Mouse (Mus musculus): Measurements from ENCODE around the gene Tbc1d22b.

Gene Tbc1d22b

DNA sequence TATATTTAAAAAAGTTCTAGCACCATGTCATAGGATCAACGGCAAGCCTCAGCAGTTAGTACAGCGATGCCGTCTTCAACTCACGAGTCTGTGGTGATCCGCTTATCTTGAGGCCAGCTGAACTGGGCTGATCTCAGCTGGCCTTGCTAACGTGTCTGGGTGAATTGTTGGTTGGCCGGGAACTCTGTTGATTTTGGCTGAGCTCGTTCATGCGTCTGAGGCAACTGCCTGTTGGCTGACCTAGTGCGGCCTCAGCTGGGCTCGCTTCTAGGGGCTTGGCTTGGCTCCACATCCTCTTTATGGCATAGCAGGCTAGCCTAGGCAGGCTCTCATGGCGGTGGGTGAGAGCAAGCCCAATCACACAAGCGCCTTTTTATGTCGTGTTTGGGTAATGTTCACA, 8.2 kb upstream of the Tbc1d22b start:
- DNase-seq (ENCODE audit: low spot score in 2 of 2) = no peak

DNA sequence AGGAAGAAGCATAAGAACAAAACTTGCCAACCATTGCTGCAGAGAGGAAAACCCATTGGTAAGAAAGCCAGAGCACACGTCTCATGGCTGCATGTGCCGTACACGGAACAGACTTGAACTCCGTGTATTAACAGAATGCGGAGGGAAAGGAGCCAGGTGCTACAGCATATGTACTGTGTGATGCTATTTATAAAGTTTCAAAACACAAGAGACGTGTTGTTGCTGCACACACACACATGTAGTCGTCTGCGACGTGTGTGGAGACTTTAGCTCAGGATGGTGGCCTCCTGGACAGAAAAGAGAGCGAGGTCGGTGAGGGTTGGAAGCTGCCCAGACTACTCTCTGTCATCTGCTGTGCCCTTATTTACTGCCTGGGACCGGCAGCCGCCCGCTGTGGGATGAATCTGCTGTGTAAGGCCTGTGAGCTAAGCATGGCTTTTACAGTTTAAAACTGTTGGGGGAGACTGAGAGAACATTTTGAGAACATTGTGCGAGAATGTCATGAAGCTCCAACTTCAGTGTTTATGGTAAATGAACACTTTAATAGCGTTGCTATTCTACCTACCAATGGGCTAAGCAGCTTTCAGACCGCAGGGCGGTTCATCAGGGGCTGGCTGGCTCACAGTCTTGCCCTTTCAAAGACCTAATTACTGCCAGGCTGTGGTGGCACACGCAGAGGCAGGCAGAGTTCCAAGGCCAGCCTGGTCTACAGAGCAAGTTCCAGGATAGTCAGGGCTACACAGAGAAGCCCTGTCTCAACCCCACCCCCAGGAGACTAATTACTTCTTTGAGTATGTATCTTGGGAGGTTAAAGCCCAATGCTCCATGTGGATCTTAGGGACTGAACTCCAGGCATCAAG, 6.5 kb upstream of the Tbc1d22b start:
- DNase-seq (ENCODE audit: low spot score in 2 of 2) = no peak

DNA sequence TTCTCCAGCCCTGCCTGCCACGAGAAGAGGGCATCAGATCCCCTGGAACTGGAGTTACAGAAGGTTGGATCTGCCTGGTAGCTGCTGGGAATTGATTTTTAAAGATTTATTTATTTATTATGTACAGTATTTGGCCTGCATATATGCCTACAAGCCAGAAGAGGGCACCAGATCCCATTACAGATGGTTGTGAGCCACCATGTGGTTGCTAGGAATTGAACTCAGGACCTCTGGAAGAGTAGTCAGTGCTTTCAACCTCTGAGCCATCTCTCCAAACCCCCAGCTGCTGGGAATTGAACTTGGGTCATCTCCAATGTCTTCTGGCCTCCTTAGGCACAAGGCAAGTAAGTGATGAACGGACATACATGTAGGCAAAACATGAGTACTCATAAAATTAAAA, 5.5 kb upstream of the Tbc1d22b start:
- no peak for DNase-seq (ENCODE audit: low spot score in 2 of 2)

DNA sequence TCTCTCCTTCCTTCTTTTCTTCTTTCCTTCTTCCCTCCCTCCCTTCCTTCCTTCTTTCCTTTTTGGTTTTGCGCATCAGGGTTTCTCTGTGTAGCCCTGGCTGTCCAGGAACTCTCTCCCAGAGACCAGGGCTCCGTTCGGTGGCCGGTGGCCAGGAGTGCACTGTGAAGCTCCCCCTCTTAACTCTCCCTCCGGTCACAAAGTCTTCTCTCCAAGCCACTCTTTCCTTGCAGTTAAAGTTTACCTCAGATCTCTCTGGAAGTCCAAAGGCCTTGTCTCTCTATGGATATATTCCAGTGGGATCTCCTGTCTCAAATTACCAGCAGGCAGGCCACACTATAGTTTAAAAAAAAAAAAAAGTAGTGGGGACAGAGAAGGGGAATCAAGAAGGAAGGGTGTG, 4.3 kb upstream of the Tbc1d22b start:
- DNase-seq (ENCODE audit: low spot score in 2 of 2) = no peak

DNA sequence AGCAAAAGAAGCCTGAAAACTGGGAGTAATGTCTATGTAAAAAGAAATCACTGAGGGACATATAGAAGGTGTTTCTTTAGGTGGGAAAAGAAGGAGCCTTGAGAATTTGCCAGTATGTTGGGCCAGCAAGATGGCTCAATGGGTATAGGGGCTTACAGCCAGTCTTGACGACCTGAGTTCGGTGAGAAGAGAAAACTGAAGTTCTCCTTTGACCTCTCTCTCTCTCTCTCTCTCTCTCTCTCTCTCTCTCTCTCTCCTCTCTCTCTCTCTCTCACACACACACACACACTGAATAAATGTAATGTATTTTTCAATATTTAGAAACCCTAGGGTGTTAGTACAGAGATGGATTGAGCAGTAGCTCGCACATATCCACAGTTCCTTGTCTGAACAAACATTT, 1.1 kb upstream of the Tbc1d22b start:
- DNase-seq (ENCODE audit: low spot score in 2 of 2) = no peak

DNA sequence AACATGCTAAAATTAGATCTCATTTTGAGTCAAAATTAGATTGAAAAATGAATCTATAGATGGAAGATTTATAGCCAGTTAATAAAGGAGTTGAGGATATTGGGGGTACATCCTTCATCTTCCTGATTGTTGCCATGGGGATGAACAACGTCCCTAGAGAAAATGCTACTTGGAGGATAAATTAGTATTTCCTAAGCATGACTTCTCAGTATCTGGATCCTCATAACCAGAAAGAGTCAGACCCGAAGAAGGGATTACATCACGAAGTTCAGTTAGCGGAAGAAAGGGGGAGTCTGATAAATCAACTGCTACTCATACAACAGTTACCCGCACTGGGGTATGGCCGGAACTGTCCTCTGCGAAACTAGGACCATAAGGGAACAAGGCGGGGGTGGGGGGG, 591 bp upstream of the Tbc1d22b start:
- no peak for DNase-seq (ENCODE audit: low spot score in 2 of 2)

DNA sequence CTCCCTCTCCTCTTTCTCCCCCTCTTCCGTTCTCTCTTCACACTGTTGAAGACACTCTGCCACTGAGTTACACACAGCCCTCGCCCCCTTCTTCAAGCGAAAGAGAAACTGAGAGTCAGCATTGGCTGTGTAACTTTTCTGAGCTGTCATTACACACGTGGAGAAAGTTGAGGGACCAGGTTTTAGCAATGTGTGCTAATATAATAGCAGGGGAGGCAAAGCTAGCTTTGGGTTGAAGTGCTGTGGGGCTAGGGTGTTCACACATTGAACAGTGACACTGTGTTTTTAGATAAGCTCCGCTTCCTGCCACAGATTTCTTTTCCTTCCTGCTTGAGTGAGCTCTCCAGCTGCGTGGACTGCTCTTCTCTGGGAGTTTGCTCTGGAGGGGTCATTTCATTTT, 1.4 kb downstream of the Tbc1d22b start:
- no peak for DNase-seq (ENCODE audit: low spot score in 2 of 2)

DNA sequence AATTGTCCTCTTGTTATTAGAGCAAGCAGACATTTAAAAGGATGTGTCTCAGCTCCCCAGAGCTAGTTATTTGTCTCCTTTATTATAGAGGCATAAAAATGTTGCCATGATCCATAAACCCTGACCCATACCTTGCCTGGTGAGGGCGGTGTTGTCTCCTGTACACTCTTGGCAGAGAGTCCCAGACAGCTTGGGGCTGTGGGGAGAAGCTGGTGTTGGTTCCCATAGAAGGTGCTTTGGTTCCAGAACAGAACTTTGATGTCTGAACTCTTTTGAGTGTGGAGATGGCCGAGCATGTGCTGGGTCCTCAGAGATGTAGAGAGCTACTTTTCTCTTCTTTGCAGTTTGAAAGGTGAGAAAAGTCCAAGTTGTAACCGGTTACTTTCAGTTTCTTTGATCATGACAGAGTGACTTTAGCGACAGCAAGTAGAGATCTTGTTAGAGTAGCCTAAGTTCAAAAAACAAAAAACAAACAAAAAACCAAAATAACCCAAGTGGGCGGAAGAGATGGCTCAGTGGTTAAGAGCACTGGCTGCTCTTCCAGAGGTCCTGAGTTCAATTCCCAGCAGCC, 2.7 kb downstream of the Tbc1d22b start, which contains the start of gene Tmem217:
Tmem217 (minus strand) TSS at position 224 of the 571 bp plus-strand sequence.
- no peak for DNase-seq (ENCODE audit: low spot score in 2 of 2)

DNA sequence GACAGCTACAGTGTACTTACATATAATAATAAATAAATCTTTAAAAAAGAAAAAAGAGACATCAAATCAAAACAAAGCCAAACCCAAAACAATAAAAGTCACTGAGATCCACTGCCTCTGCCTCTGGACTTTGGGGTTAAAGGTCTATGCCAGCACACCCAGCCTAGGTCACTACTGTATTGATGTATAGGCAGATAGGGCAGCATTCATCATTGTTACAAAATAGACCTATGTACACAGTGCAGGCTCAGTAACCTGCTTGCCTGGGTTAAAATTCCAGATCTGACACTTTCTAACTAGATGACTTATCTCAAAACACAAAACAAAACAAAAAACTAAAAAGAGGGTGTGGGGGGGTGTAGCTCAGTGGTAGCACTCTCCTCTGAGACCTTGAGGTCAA, 4.6 kb downstream of the Tbc1d22b start:
- no peak for DNase-seq (ENCODE audit: low spot score in 2 of 2)

DNA sequence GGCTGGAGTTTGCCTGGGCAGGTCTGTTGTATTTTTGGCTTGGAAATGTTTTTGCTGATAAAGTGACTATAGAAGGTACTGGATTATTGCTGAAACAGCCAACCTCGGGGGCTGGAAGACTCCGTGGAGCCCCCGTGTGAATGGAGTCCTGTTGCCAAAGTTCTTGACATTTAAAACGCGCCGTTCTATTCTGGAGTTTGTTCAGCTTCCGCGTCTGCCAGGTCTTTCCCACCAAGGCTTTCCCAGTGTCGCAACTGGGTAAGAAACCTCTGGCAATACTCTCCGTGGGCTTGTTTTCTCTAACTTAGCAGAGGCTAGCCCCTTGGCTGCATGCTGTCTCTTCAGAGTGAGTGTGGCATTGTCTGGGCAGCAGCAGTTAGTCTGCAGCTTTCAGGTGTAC, 6.9 kb downstream of the Tbc1d22b start:
- DNase-seq (ENCODE audit: low spot score in 2 of 2) = no peak

DNA sequence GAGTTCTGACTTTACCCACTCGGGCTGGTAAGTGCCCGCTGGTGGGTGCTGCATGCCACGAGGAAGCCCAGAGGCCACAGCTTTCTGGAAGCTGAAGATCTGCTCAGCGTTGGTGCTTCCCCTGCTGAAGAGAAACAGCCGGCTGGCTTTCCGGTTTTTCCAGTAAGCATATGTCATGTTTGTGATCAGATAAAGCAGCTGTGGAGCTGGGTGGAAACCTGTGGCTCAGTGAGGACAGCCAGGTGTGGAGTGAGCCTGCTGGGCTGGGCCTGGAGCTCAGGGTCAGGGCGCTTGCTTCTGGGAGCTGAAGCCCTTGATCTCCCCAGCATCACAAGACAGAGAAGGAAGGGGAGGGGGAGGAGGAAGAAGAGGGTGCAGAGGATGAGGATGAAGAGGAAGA, 7.3 kb downstream of the Tbc1d22b start:
- no peak for DNase-seq (ENCODE audit: low spot score in 2 of 2)

DNA sequence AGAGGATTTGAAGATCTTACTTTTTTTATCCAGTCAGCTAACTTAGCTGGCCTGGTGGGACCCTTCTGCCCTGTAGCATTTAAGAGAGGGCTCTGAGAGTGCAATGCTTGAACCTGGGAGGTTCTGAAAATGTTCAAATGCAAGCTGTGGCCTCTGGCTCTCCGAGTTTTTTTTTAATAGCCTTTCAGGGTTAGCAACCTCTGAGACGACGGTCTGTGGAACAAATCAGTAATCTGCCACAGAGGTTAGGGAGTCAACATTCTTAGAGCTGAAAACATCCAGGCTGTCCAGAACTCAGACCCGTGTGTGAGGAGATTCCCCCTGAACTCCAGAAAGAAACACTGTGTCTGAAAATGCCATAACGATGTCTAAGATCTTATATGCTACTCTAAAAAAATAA, 8.9 kb downstream of the Tbc1d22b start:
- DNase-seq (ENCODE audit: low spot score in 2 of 2) = no peak

DNA sequence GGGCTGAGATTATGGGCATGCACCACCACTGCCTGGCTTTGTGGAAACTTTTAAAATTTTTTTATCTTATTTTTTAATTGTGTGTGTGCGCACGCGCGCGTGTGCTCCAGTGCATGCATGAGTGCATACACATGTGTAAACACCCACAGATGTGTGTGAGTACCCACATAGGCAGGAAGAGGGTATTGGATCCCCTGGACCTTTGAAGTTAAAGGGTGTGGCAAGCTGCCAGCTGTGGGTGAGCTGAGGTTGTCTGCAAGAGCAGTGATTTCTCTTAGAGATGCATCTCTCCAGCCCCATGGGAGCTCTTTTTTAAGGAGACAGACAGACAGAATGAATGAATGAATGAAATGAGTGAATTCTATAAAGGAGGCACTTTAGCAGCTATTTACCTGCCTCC, 15.9 kb downstream of the Tbc1d22b start:
- no peak for DNase-seq (ENCODE audit: low spot score in 2 of 2)

DNA sequence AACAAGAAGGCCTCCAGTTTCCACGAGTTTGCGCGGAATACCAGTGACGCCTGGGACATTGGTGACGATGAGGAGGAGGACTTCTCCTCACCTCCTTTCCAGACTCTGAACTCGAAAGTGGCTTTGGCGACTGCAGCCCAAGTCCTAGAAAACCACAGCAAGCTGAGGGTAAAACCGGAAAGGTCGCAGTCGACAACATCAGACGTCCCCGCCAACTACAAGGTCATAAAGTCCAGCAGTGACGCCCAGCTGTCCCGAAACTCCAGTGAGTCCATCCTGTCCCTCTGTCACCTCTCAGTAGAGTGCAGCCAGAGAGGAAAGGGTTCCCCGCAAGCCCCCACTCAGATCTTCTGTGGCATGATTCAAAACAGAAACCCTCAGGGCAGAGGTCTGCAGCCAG, 18.9 kb downstream of the Tbc1d22b start:
- no peak for DNase-seq (ENCODE audit: low spot score in 2 of 2)

DNA sequence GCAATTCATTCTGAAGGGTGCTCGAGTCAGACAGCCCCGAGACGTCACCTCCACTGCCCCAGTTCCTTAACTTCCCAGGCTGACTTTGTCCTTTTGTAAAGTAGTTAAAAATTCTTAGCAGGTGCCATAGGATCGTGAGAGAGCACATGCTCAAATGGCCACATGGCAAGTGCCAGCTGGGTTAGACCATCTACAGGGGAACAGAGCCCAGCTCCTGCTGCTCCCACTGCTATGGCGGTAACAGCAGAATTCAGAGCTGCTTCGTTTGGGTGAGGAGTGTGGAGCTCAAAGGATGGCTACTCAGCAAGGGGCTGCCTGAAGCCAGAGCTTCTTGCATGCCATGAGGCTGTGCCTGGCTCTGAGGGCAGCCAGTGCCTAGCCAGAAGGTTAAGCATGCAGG, 20.2 kb downstream of the Tbc1d22b start:
- DNase-seq (ENCODE audit: low spot score in 2 of 2) = no peak

DNA sequence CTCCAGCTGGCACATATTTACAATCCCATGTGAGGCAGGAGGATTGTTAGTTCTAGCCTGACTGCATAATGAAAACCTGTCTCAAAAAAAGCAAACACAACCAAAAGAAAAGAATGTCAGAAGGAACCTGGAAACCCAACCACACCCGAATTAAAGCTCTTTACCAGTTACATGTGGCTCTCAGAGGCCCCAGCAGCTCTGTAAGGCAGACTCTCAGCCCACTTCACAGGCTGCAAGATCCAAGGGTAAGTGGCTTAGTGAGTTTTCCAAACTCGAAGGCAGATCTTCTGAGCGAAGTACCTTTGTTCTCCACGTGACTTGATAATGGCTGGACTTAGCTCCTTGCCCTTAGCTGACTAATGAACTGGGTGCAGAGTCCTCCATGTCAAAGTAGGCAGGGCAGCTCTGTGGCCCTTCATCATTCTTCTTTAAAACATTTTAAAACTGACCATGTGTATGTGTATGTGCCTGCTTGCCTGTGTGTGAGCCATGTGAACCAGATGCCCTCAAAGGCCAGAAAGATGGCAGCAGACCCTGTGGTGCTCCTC, 30.1 kb downstream of the Tbc1d22b start:
- DNase-seq (ENCODE audit: low spot score in 2 of 2) = no peak

DNA sequence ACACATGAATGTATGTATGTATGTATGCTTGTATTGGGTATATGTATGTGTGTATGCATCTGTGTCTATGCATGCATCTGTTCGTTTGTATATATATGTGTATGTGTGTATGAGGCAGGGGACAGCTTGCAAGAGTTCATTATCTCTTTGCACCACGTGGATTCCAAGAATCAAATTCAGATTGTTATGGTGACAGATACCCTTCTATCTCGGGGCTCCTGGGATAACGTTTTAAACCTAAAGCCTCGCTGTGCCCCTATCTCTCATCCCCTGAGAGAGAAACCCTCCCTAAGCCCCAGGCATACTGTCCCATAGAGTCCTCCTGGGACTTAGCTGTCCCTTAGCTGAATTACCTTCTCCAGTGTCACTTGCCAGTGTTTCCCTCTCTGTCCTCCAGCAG, 34.0 kb downstream of the Tbc1d22b start:
- DNase-seq (ENCODE audit: low spot score in 2 of 2) = no peak

DNA sequence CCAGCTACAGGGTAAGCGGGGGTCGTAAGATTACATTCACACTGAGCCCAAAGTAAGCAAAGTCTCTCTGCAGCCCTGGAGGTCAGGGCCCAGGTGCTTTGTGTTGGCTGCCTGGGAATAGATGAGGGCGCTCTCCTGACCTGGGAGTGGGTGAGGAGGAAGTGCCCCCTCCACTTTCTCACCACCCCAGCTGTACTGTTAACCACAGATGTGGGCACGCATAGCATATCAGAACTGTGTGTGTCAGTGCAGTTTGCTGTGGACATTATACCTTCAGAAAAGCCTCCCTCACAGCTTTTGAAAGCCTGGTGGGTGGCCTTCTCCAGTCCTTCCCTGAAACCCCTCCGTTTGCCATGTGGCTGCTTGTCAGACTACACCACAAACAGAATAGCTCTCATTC, 34.7 kb downstream of the Tbc1d22b start:
- DNase-seq (ENCODE audit: low spot score in 2 of 2) = no peak

DNA sequence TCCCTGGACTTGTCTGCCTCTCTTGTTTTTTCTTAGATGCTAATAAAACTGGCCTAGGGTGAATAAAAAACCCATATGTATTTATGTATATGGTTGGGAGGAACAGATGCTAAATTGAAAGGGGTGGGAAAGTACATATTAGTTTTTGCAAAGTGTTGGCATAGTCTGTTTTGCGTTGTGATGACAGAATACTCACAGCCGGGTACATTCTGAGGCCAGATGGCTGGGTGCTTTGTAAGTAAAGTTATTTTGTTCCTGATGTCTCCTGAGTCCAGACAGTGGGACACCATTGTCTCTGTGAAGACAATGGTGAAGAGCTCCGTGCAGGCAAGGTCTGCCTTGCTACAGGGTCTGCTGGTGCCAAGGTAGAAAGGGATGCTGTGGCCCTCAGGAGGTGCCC, 35.2 kb downstream of the Tbc1d22b start:
- no peak for DNase-seq (ENCODE audit: low spot score in 2 of 2)

DNA sequence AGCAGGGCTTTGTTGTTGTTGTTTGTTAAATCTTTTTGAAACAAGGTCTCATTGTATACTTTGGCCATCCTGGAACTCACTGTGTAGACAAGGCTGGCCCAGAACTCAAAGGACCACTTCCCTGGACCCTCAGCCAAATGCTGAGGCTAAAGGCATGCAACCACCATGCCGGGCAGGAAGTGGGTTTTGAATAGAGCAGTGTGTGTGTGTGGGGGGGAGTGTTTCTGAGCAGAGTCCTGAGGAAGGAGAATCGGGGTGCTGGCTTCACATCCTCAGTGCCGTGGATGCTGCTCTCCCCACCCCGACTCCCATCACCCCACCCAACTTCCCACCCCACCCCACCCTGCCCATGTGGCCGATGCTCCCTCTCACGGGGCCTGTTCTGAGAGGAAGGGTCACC, 35.9 kb downstream of the Tbc1d22b start:
- DNase-seq (ENCODE audit: low spot score in 2 of 2) = no peak

DNA sequence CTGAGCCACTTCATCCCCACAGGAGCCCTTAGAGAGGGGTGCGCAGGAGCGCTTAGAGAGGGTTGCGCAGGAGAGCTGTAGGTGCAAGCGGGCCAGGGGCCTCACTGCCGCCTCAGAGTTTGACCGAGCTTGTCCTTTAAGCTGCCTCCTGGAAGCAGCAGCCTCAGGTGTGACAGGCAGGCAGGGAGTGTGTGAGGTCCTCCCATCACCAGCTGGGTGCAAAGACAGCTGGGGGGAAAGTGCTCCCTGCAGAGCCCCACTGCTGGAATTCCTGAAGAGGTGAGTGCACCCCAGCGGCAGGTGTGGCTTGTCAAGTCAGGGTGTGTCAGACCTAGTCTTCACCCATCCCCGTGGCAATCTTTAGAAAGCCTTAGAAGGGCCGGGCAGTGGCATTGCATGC, 37.3 kb downstream of the Tbc1d22b start:
- no peak for DNase-seq (ENCODE audit: low spot score in 2 of 2)

DNA sequence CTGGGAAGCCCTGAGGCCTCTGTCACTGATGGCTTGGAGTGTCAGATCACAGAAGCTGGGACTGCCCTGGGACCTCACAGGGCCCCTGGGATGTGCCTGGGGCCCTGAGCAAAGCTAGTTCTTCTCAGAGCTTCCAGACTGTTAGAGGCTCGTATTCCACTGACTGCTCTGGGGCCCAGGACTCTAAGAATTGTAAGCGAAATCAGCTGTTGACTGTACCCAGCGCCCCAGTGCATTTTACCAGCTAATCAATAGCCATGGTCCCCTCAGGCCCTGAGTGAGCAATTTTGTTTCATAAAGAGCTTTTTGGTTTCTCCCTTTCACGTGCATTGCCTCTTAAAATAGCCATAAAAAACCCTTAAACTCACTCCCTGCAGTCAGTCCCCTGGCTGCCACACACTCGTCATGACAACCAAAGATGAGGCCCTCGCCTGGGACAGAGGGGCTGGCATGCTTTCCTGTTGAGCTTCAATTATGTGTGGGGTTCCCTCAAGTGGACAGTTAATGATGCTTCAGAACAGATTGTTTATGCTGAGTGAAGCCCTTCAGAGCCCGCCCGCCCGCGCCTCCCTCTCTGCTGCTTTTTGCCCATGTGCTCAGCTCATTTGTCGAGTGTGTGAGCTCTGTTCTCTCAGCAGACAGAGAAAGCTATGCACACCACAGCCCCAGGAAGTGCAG, 39.8 kb downstream of the Tbc1d22b start:
- DNase-seq (ENCODE audit: low spot score in 2 of 2) = no peak

Data from left cerebral cortex, adult 9 months (tissue).